Mouse (Mus musculus): Measurements from ENCODE around the gene Medag. TPM values are rescaled to one million over a fixed set of nuclear protein-coding genes. Genes with fewer than 3 reads are reported as not detected.

Gene Medag
- polyA plus RNA-seq, 1 experiment from 2014 or later, result 0.24 TPM

DNA sequence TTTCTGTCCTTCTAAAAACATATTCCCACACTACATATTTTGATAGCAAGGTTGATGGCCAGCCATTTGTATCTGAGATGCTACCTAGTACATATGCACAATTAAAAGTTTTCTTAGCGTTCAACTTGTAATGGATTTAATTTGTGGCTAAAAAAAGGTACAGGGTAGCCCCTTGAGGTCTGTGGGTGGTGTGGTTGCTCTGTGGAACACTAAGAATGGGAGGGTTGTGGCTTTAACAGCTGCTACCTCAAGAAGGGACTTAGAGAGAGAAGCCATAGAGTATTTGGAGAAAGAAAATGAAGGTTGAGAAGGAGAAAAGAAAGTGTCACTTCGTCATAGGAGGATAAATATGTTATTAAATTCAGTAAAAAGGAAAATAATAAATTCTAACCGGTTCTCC lies 19.4 kb downstream of the Medag start:
- WGBS, result 81% methylated on average over 3 of the region's 3 CpGs
- Histone ChIP-seq H3K4me1 (replicated peaks; ENCODE audit: insufficient read depth, low read length) (0 out of 2 replicates have a peak, but pooled peaks cover 2% of the 10 kb centered on the region), H3K4me2 (ENCODE audit: low read length) (no peak overlapping the region), H3K27me3 (ENCODE audit: insufficient read depth, low read length) (no peaks in the 10 kb centered on the region), H3K9ac (ENCODE audit: low read depth, low read length) (no peak overlapping the region), H3K36me3 (ENCODE audit: insufficient read depth, low read length) (no peaks in the 10 kb centered on the region), H3K27ac (no peak overlapping the region), H3K9me3 (replicated peaks; ENCODE audit: low read length) (no peaks in the 10 kb centered on the region), H3K4me3 (replicated peaks; ENCODE audit: low read depth, low read length) (no peak overlapping the region)
- no peak for TF ChIP-seq CTCF (IDR thresholded peaks at IDR 0.05; ENCODE audit: low read depth)
- ATAC-seq (replicated peaks; ENCODE audit: low FRiP score, low read depth) (no peak), DNase-seq (ENCODE audit: low spot score) (no peak)

DNA sequence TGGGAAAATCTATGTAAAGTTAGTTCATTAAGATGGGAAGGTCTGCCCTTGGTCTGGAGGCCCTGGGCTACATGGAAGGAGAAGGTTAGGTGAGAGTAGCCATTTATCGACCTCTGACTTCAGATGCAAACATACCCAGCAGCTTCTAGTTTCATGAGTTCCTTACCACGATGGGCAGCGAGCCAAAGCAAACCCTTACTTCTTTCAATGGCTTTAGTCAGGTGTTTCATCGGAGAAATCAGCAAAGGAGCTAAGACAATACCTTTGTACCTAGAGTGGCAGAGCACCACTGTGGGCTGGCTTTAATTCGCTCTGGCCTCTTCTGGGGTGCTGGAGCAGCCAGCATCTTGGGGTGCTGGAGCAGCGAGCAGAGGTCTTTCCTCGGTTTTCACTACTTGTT lies 22.1 kb downstream of the Medag start:
- 52% methylated on average over 7 of the region's 7 CpGs for WGBS
- TF ChIP-seq CTCF (IDR thresholded peaks at IDR 0.05; ENCODE audit: low read depth), result no peak
- ATAC-seq (replicated peaks; ENCODE audit: low FRiP score, low read depth), result no peak
- Histone ChIP-seq H3K4me2 (ENCODE audit: low read length) (no peak overlapping the region), H3K9me3 (replicated peaks; ENCODE audit: low read length) (no peaks in the 10 kb centered on the region), H3K27ac (no peak overlapping the region), H3K27me3 (ENCODE audit: insufficient read depth, low read length) (no peaks in the 10 kb centered on the region), H3K4me1 (replicated peaks; ENCODE audit: insufficient read depth, low read length) (0 out of 2 replicates have a peak, but pooled peaks cover 2% of the 10 kb centered on the region), H3K9ac (ENCODE audit: low read depth, low read length) (no peak overlapping the region), H3K4me3 (replicated peaks; ENCODE audit: low read depth, low read length) (no peak overlapping the region), H3K36me3 (ENCODE audit: insufficient read depth, low read length) (no peaks in the 10 kb centered on the region)
- no peak for DNase-seq (ENCODE audit: low spot score)

- Histone ChIP-seq H3K27ac (no peak overlapping the region), H3K9ac (ENCODE audit: low read depth, low read length) (no peak overlapping the region), H3K4me3 (replicated peaks; ENCODE audit: low read depth, low read length) (no peak overlapping the region), H3K36me3 (ENCODE audit: insufficient read depth, low read length) (no peaks in the 10 kb centered on the region), H3K9me3 (replicated peaks; ENCODE audit: low read length) (no peaks in the 10 kb centered on the region), H3K27me3 (ENCODE audit: insufficient read depth, low read length) (no peaks in the 10 kb centered on the region), H3K4me2 (ENCODE audit: low read length) (no peak overlapping the region), H3K4me1 (replicated peaks; ENCODE audit: insufficient read depth, low read length) (no peaks in the 10 kb centered on the region)
- ATAC-seq (replicated peaks; ENCODE audit: low FRiP score, low read depth) (no peak; the same call in 1 of the 2 replicates), DNase-seq (ENCODE audit: low spot score) (no peak)
- TF ChIP-seq CTCF (IDR thresholded peaks at IDR 0.05; ENCODE audit: low read depth), result no peak
- WGBS, result 20% methylated on average over 9 of the region's 9 CpGs
Measured at GRCm38 (mm10) chr5:149434141-149434690, 22.7 kb downstream of the Medag start.

GRCm38 (mm10) chr5:149436541-149436940 lies 25.0 kb downstream of the Medag start:
- DNase-seq (ENCODE audit: low spot score) (no peak), ATAC-seq (replicated peaks; ENCODE audit: low FRiP score, low read depth) (no peak)
- Histone ChIP-seq H3K4me2 (ENCODE audit: low read length) (no peak overlapping the region), H3K27me3 (ENCODE audit: insufficient read depth, low read length) (no peaks in the 10 kb centered on the region), H3K4me1 (replicated peaks; ENCODE audit: insufficient read depth, low read length) (no peaks in the 10 kb centered on the region), H3K9me3 (replicated peaks; ENCODE audit: low read length) (no peaks in the 10 kb centered on the region), H3K36me3 (ENCODE audit: insufficient read depth, low read length) (no peaks in the 10 kb centered on the region), H3K4me3 (replicated peaks; ENCODE audit: low read depth, low read length) (no peak overlapping the region), H3K27ac (no peak overlapping the region), H3K9ac (ENCODE audit: low read depth, low read length) (no peak overlapping the region)
- no peak for TF ChIP-seq CTCF (IDR thresholded peaks at IDR 0.05; ENCODE audit: low read depth)
- 78% methylated on average over 3 of the region's 3 CpGs for WGBS

GRCm38 (mm10) chr5:149437150-149437549 lies 25.6 kb downstream of the Medag start:
- H3K4me3 ChIP-seq (replicated peaks; ENCODE audit: low read depth, low read length), result no peak overlapping the region
- TF ChIP-seq CTCF (IDR thresholded peaks at IDR 0.05; ENCODE audit: low read depth), result no peak
- H3K36me3 ChIP-seq (ENCODE audit: insufficient read depth, low read length), result no peaks in the 10 kb centered on the region
- no peak overlapping the region for H3K27ac ChIP-seq
- H3K27me3 ChIP-seq (ENCODE audit: insufficient read depth, low read length), result no peaks in the 10 kb centered on the region
- H3K9ac ChIP-seq (ENCODE audit: low read depth, low read length), result no peak overlapping the region
- no peak for DNase-seq (ENCODE audit: low spot score)
- 72% methylated on average over 6 of the region's 6 CpGs for WGBS
- no peak for ATAC-seq (replicated peaks; ENCODE audit: low FRiP score, low read depth)
- H3K9me3 ChIP-seq (replicated peaks; ENCODE audit: low read length), result no peaks in the 10 kb centered on the region
- no peak overlapping the region for H3K4me2 ChIP-seq (ENCODE audit: low read length)
- no peaks in the 10 kb centered on the region for H3K4me1 ChIP-seq (replicated peaks; ENCODE audit: insufficient read depth, low read length)

DNA sequence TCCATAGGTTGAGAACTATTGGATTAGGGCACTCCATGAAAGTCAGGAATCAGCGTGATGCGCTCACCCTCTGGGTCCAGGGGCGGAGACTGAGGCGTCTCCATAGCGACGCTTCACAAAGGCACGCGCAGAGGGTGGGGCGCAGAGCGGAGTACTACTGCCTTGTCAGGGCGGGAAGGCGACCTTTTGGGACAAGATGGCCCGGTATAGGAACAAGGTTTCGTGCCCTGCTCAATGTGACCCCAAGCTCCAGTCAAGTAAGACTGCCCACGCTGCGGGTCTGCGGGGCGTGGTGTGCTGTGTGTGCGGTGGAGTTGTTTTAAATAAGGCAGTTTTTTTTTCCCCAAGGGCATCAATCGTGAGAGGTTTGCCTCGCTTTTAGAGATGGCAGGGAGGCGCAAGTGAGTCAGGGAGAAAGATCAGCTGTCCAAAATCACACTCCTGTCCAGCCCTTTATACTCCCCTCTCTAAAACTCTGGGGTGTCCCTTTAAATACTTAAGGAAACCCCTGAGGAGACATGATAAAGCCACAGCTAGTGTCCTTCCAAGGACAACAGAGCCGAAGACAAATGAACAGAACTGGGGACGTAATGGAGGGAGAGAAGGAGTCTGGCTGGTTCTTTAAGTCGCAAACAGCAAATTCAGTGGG lies 28.1 kb downstream of the Medag start, which contains the start of gene Tex26:
TSS of gene Tex26 (plus strand) at position 130 of the 649 bp plus-strand sequence.
- WGBS, result under 1% methylated on average over 25 of the region's 25 CpGs
- peak within 1 kb of the TSS; percentile 32 for H3K9ac ChIP-seq (ENCODE audit: low read depth, low read length)
- peak; percentile 88 for DNase-seq (ENCODE audit: low spot score)
- no peaks in the 10 kb centered on the region for H3K27me3 ChIP-seq (ENCODE audit: insufficient read depth, low read length)
- no peak for TF ChIP-seq CTCF (IDR thresholded peaks at IDR 0.05; ENCODE audit: low read depth)
- H3K27ac ChIP-seq, result peak within 1 kb of the TSS; percentile 43; the same call in 1 of the 2 replicates
- H3K4me2 ChIP-seq (ENCODE audit: low read length), result peak within 1 kb of the TSS; percentile 83
- no peaks in the 10 kb centered on the region for H3K9me3 ChIP-seq (replicated peaks; ENCODE audit: low read length)
- H3K4me3 ChIP-seq (replicated peaks; ENCODE audit: low read depth, low read length), result peak within 1 kb of the TSS; percentile 39
- peak; percentile 91 for ATAC-seq (replicated peaks; ENCODE audit: low FRiP score, low read depth)
- no peaks in the 10 kb centered on the region for H3K36me3 ChIP-seq (ENCODE audit: insufficient read depth, low read length)
- no peaks in the 10 kb centered on the region for H3K4me1 ChIP-seq (replicated peaks; ENCODE audit: insufficient read depth, low read length)

Measured in kidney, postnatal 0 days (tissue).